Mouse (Mus musculus) inflammation-experienced regulatory T-cells, adult 16 weeks (primary cell): ENCODE results near the gene Cpvl. TPM values are rescaled to one million over a fixed set of nuclear protein-coding genes. Genes with fewer than 3 reads are reported as not detected.

ENCODE experiments used
- polyA plus RNA-seq: library from polyadenylated mRNA; unstranded; fragments of 100-300 nt; shearing (Covaris generic); gene quantifications from one replicate; pipeline ENCODE4 v1.2.1, GENCODE M21; 2017

Cpvl gene
- polyA plus RNA-seq, result not detected

GRCm38 (mm10) chr6:53978571-53978970 lies at the start of gene Cpvl:
Gene Cpvl, minus strand, starts transcription at chr6:53978671.

Other genes with a start within 250 kb of the Cpvl start
- gene Tril, start 157.8 kb downstream of the Cpvl start, polyA plus RNA-seq, result not detected
- 16.4 TPM for gene Chn2, start 60.9 kb upstream of the Cpvl start, polyA plus RNA-seq